Mouse (Mus musculus): Measurements from ENCODE around the gene Polk. TPM values are rescaled to one million over a fixed set of nuclear protein-coding genes. Genes with fewer than 3 reads are reported as not detected.

Polk gene
- polyA plus RNA-seq, 1 experiment from 2014 or later: 6.3 TPM

GRCm38 (mm10) chr13:96490433-96490832, 51.9 kb downstream of the Polk start, which contains the start of gene Gm17622:
Gene Gm17622 (plus strand): TSS chr13:96490733.
- H3K4me2 ChIP-seq (replicated peaks): no peak within 1 kb of the TSS
- no peaks in the 10 kb centered on the region for H3K4me1 ChIP-seq
- no peak within 1 kb of the TSS for H3K4me3 ChIP-seq
- no peak within 1 kb of the TSS for H3K27ac ChIP-seq (replicated peaks)
- WGBS: 96% methylated on average over 3 of the region's 3 CpGs
- no peak within 1 kb of the TSS for H3K9ac ChIP-seq (replicated peaks)
- H3K27me3 ChIP-seq: no peaks in the 10 kb centered on the region
- no peak for ATAC-seq (replicated peaks)
- H3K9me3 ChIP-seq: no peaks in the 10 kb centered on the region
- H3K36me3 ChIP-seq: peaks cover 3% of the 10 kb centered on the region; the same call in 1 of the 2 replicates

- H3K27me3 ChIP-seq: no peaks in the 10 kb centered on the region
- H3K9ac ChIP-seq (replicated peaks): no peak overlapping the region
- H3K4me1 ChIP-seq: no peaks in the 10 kb centered on the region
- H3K4me2 ChIP-seq (replicated peaks): no peak overlapping the region
- H3K9me3 ChIP-seq: no peaks in the 10 kb centered on the region
- 93% methylated on average over 6 of the region's 6 CpGs for WGBS
- peaks cover 4% of the 10 kb centered on the region; the same call in 1 of the 2 replicates for H3K36me3 ChIP-seq
- no peak overlapping the region for H3K4me3 ChIP-seq
- no peak for ATAC-seq (replicated peaks)
- no peak overlapping the region for H3K27ac ChIP-seq (replicated peaks)
Measured at GRCm38 (mm10) chr13:96487968-96488367, 54.4 kb downstream of the Polk start.

- no peak for ATAC-seq (replicated peaks)
- WGBS: 92% methylated on average over 6 of the region's 6 CpGs
Measured at GRCm38 (mm10) chr13:96487230-96487629, 55.1 kb downstream of the Polk start.

GRCm38 (mm10) chr13:96478991-96479390, 63.4 kb downstream of the Polk start:
- WGBS: 94% methylated on average over 1 of the region's 1 CpGs
- Histone ChIP-seq H3K4me1 (no peaks in the 10 kb centered on the region), H3K36me3 (no peaks in the 10 kb centered on the region), H3K9me3 (no peaks in the 10 kb centered on the region), H3K27ac (replicated peaks) (no peak overlapping the region), H3K4me2 (replicated peaks) (no peak overlapping the region), H3K9ac (replicated peaks) (no peak overlapping the region), H3K27me3 (no peaks in the 10 kb centered on the region), H3K4me3 (no peak overlapping the region)
- ATAC-seq (replicated peaks): no peak

More at GRCm38 (mm10) chr13:96487230-96487629, 55.1 kb downstream of the Polk start:
- Histone ChIP-seq H3K27me3 (no peaks in the 10 kb centered on the region), H3K4me1 (no peaks in the 10 kb centered on the region), H3K36me3 (peaks cover 4% of the 10 kb centered on the region; the same call in 1 of the 2 replicates), H3K27ac (replicated peaks) (no peak overlapping the region), H3K9me3 (no peaks in the 10 kb centered on the region), H3K9ac (replicated peaks) (no peak overlapping the region), H3K4me3 (no peak overlapping the region), H3K4me2 (replicated peaks) (no peak overlapping the region)

- Histone ChIP-seq H3K36me3 (no peaks in the 10 kb centered on the region), H3K9ac (replicated peaks) (no peak overlapping the region), H3K4me1 (no peaks in the 10 kb centered on the region), H3K27me3 (no peaks in the 10 kb centered on the region), H3K4me2 (replicated peaks) (no peak overlapping the region), H3K27ac (replicated peaks) (no peak overlapping the region), H3K9me3 (no peaks in the 10 kb centered on the region), H3K4me3 (no peak overlapping the region)
- ATAC-seq (replicated peaks): no peak
- 95% methylated on average over 4 of the region's 4 CpGs for WGBS
Measured at GRCm38 (mm10) chr13:96477226-96477625, 65.2 kb downstream of the Polk start.

- Histone ChIP-seq H3K4me2 (replicated peaks) (no peak within 1 kb of the TSS), H3K9me3 (no peaks in the 10 kb centered on the region), H3K9ac (replicated peaks) (no peak within 1 kb of the TSS), H3K27ac (replicated peaks) (no peak within 1 kb of the TSS), H3K4me1 (no peaks in the 10 kb centered on the region), H3K4me3 (no peak within 1 kb of the TSS), H3K27me3 (no peaks in the 10 kb centered on the region), H3K36me3 (no peaks in the 10 kb centered on the region)
- WGBS: 92% methylated on average over 14 of the region's 14 CpGs
- no peak for ATAC-seq (replicated peaks)
Measured at GRCm38 (mm10) chr13:96470957-96471356, 71.4 kb downstream of the Polk start, which contains the start of gene Ankdd1b. Gene Ankdd1b (minus strand): TSS chr13:96471198.

GRCm38 (mm10) chr13:96470556-96470955, 71.8 kb downstream of the Polk start:
- ATAC-seq (replicated peaks): no peak
- Histone ChIP-seq H3K4me1 (no peaks in the 10 kb centered on the region), H3K9me3 (no peaks in the 10 kb centered on the region), H3K27me3 (no peaks in the 10 kb centered on the region), H3K27ac (replicated peaks) (no peak overlapping the region), H3K9ac (replicated peaks) (no peak overlapping the region), H3K4me2 (replicated peaks) (no peak overlapping the region), H3K36me3 (no peaks in the 10 kb centered on the region), H3K4me3 (no peak overlapping the region)
- WGBS: 90% methylated on average over 6 of the region's 6 CpGs

- Histone ChIP-seq H3K36me3 (no peaks in the 10 kb centered on the region), H3K27me3 (no peaks in the 10 kb centered on the region), H3K4me1 (no peaks in the 10 kb centered on the region), H3K27ac (replicated peaks) (no peak overlapping the region), H3K9ac (replicated peaks) (no peak overlapping the region), H3K4me2 (replicated peaks) (no peak overlapping the region), H3K9me3 (no peaks in the 10 kb centered on the region), H3K4me3 (no peak overlapping the region)
- WGBS: 94% methylated on average over 5 of the region's 5 CpGs
- ATAC-seq (replicated peaks): no peak
Measured at GRCm38 (mm10) chr13:96468678-96469077, 73.7 kb downstream of the Polk start.

- H3K9me3 ChIP-seq: no peaks in the 10 kb centered on the region
- H3K9ac ChIP-seq (replicated peaks): no peak overlapping the region
- no peak overlapping the region for H3K4me3 ChIP-seq
- no peak for ATAC-seq (replicated peaks)
- H3K4me1 ChIP-seq: no peaks in the 10 kb centered on the region
- no peaks in the 10 kb centered on the region for H3K27me3 ChIP-seq
- H3K36me3 ChIP-seq: no peaks in the 10 kb centered on the region
- WGBS: 69% methylated on average over 5 of the region's 5 CpGs
- H3K27ac ChIP-seq (replicated peaks): no peak overlapping the region
- no peak overlapping the region for H3K4me2 ChIP-seq (replicated peaks)
Measured at GRCm38 (mm10) chr13:96465315-96465714, 77.1 kb downstream of the Polk start.

GRCm38 (mm10) chr13:96462644-96463043, 79.7 kb downstream of the Polk start:
- Histone ChIP-seq H3K9ac (replicated peaks) (no peak overlapping the region), H3K27me3 (no peaks in the 10 kb centered on the region), H3K9me3 (no peaks in the 10 kb centered on the region), H3K4me1 (no peaks in the 10 kb centered on the region), H3K4me3 (no peak overlapping the region), H3K36me3 (no peaks in the 10 kb centered on the region), H3K4me2 (replicated peaks) (no peak overlapping the region), H3K27ac (replicated peaks) (no peak overlapping the region)
- no peak for ATAC-seq (replicated peaks)
- WGBS: 82% methylated on average over 1 of the region's 1 CpGs

GRCm38 (mm10) chr13:96458606-96459005, 83.8 kb downstream of the Polk start:
- H3K4me1 ChIP-seq: no peaks in the 10 kb centered on the region
- no peak overlapping the region for H3K4me2 ChIP-seq (replicated peaks)
- H3K9ac ChIP-seq (replicated peaks): no peak overlapping the region
- ATAC-seq (replicated peaks): no peak
- no peak overlapping the region for H3K27ac ChIP-seq (replicated peaks)
- H3K27me3 ChIP-seq: no peaks in the 10 kb centered on the region
- no peak overlapping the region for H3K4me3 ChIP-seq
- no peaks in the 10 kb centered on the region for H3K9me3 ChIP-seq
- no peaks in the 10 kb centered on the region for H3K36me3 ChIP-seq
- WGBS: 84% methylated on average over 4 of the region's 4 CpGs

- Histone ChIP-seq H3K9me3 (no peaks in the 10 kb centered on the region), H3K9ac (replicated peaks) (no peak overlapping the region), H3K4me2 (replicated peaks) (no peak overlapping the region), H3K27me3 (no peaks in the 10 kb centered on the region), H3K4me3 (no peak overlapping the region), H3K36me3 (no peaks in the 10 kb centered on the region), H3K4me1 (no peaks in the 10 kb centered on the region), H3K27ac (replicated peaks) (no peak overlapping the region)
- no peak for ATAC-seq (replicated peaks)
- WGBS: 91% methylated on average over 5 of the region's 5 CpGs
Measured at GRCm38 (mm10) chr13:96458018-96458417, 84.4 kb downstream of the Polk start.

GRCm38 (mm10) chr13:96457566-96457965, 84.8 kb downstream of the Polk start:
- no peak overlapping the region for H3K9ac ChIP-seq (replicated peaks)
- no peaks in the 10 kb centered on the region for H3K9me3 ChIP-seq
- no peaks in the 10 kb centered on the region for H3K4me1 ChIP-seq
- H3K4me3 ChIP-seq: no peak overlapping the region
- no peak for ATAC-seq (replicated peaks)
- WGBS: 96% methylated on average over 5 of the region's 5 CpGs
- no peak overlapping the region for H3K27ac ChIP-seq (replicated peaks)
- no peaks in the 10 kb centered on the region for H3K27me3 ChIP-seq
- H3K36me3 ChIP-seq: no peaks in the 10 kb centered on the region
- no peak overlapping the region for H3K4me2 ChIP-seq (replicated peaks)
